Mouse (Mus musculus): ENCODE results near the gene Apbb2. TPM values are rescaled to one million over a fixed set of nuclear protein-coding genes. Genes with fewer than 3 reads are reported as not detected.
"Not testable (repeated sequence)": the region's sequence is repeated elsewhere in the genome, so short reads cannot be mapped to it uniquely, and the experiment has no call there.

Apbb2 gene
- polyA plus RNA-seq, 1 experiment from 2014 or later: 49.8 TPM

DNA sequence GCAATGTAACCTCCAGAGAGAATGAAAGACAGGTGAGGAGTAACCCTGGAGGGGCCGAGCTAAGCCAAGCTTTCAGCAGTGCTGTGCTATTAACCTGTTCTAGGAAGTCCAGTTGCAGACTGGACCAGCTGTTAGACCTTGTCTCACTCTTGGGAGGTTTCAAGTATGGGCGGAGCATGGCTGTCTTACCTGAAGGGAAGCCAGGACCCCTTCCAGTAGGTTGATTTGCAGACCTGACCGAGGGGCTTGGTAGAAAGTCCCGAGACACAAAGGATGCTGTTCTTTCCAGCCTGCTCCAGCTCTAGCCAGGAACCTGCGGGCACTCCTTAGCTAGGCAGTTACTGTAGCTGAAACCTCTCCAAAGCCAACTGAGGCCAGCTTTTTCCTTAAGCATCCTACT lies 322.5 kb downstream of the Apbb2 start:
- Histone ChIP-seq H3K27me3 (no peaks in the 10 kb centered on the region), H3K36me3 (0 out of 2 replicates have a peak, but pooled peaks cover 4% of the 10 kb centered on the region), H3K4me3 (no peak overlapping the region), H3K4me2 (no peak overlapping the region), H3K9me3 (no peaks in the 10 kb centered on the region), H3K27ac (no peak overlapping the region), H3K4me1 (no peaks in the 10 kb centered on the region), H3K9ac (no peak overlapping the region)
- 92% methylated on average over 5 of the region's 5 CpGs for WGBS
- no peak for ATAC-seq (ENCODE audit: borderline replicate concordance, extremely low read depth, low FRiP score, low TSS enrichment)

DNA sequence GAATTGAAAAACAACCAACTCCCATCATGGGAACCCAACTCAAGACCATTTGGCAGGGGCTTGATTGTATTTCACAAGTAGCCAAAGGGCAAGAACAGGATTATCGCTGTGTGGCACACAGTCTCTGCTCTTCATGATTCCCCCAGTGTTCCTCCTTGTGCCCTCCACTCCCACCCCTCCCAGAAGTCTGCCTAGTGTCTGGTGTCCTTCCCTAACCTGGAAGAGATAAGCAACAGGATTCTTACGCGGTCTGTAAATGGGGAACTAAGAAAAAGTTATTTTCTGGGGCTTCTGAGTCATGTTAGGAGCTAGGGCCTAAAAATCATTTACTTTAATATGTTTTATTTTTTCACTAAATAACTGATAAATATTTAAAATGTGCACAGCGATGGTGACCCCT lies 323.6 kb downstream of the Apbb2 start:
- H3K4me1 ChIP-seq: no peaks in the 10 kb centered on the region
- ATAC-seq (ENCODE audit: borderline replicate concordance, extremely low read depth, low FRiP score, low TSS enrichment): no peak
- H3K4me2 ChIP-seq: no peak overlapping the region
- 86% methylated on average over 4 of the region's 4 CpGs for WGBS
- H3K27me3 ChIP-seq: no peaks in the 10 kb centered on the region
- H3K9ac ChIP-seq: no peak overlapping the region
- no peaks in the 10 kb centered on the region for H3K9me3 ChIP-seq
- no peak overlapping the region for H3K27ac ChIP-seq
- no peak overlapping the region for H3K4me3 ChIP-seq
- no peaks in the 10 kb centered on the region for H3K36me3 ChIP-seq

DNA sequence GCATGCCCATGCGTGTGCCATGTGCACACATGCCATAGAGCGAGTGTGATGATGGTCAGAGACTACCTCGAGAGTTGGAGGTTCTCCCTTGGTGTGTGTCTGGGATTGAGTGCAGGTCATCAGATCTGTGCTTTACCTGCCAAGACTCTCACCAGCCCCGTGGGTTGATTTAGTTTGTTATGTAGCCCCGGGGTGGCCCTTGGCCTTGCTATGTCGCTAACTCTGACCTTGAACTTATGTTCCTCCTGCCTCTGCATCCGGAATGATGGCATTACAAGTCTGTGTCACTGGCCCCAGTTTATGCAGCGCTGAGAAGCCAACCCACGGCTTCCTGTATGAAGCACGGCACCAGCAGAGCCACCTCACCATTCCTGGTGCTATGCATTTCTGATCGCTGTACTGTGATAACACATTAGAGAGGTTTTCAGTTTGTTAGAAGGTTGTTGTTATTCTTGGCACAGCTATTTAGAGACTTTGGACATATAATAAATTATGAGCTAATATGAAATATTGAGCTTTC lies 324.4 kb downstream of the Apbb2 start:
- no peaks in the 10 kb centered on the region for H3K4me1 ChIP-seq
- ATAC-seq (ENCODE audit: borderline replicate concordance, extremely low read depth, low FRiP score, low TSS enrichment): no peak
- no peak overlapping the region for H3K9ac ChIP-seq
- no peak overlapping the region for H3K4me2 ChIP-seq
- H3K36me3 ChIP-seq: no peaks in the 10 kb centered on the region
- no peak overlapping the region for H3K27ac ChIP-seq
- no peaks in the 10 kb centered on the region for H3K9me3 ChIP-seq
- H3K4me3 ChIP-seq: no peak overlapping the region
- 76% methylated on average over 11 of the region's 11 CpGs for WGBS
- H3K27me3 ChIP-seq: no peaks in the 10 kb centered on the region

DNA sequence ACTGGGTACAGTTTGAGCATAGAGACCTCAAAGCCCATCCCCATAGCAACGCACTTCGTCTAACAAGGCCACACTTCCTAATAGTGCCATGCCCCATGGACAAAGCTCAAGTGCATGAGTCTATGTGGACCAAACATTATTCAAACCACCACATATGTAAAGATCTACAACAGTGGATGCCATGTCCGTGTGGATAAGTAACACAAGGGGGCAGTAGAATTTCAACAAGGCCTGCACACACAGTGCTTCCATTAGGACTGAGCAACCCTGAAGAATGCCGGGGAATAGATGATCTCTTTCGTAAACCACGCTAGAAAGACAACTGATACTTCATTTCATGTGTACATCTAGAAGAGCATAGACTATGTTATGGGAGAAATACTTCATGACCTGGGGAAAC lies 337.8 kb downstream of the Apbb2 start:
- no peak overlapping the region for H3K9ac ChIP-seq
- 70% methylated on average over 6 of the region's 6 CpGs for WGBS
- no peak overlapping the region for H3K27ac ChIP-seq
- no peaks in the 10 kb centered on the region for H3K9me3 ChIP-seq
- H3K4me3 ChIP-seq: no peak overlapping the region
- no peaks in the 10 kb centered on the region for H3K36me3 ChIP-seq
- no peaks in the 10 kb centered on the region for H3K4me1 ChIP-seq
- no peak overlapping the region for H3K4me2 ChIP-seq
- ATAC-seq (ENCODE audit: borderline replicate concordance, extremely low read depth, low FRiP score, low TSS enrichment): no peak
- H3K27me3 ChIP-seq: no peaks in the 10 kb centered on the region

GRCm38 (mm10) chr5:66279650-66280049 lies 338.9 kb downstream of the Apbb2 start:
- H3K36me3 ChIP-seq: no peaks in the 10 kb centered on the region
- H3K4me3 ChIP-seq: no peak overlapping the region
- H3K4me1 ChIP-seq: no peaks in the 10 kb centered on the region
- no peaks in the 10 kb centered on the region for H3K9me3 ChIP-seq
- no peak overlapping the region for H3K4me2 ChIP-seq
- H3K27ac ChIP-seq: no peak overlapping the region
- H3K9ac ChIP-seq: no peak overlapping the region
- H3K27me3 ChIP-seq: no peaks in the 10 kb centered on the region
- 65% methylated on average over 2 of the region's 2 CpGs for WGBS
- no peak for ATAC-seq (ENCODE audit: borderline replicate concordance, extremely low read depth, low FRiP score, low TSS enrichment)

- Histone ChIP-seq H3K9me3 (no peaks in the 10 kb centered on the region), H3K9ac (no peak overlapping the region), H3K36me3 (no peaks in the 10 kb centered on the region), H3K4me3 (no peak overlapping the region), H3K4me2 (no peak overlapping the region), H3K27ac (no peak overlapping the region), H3K4me1 (no peaks in the 10 kb centered on the region), H3K27me3 (no peaks in the 10 kb centered on the region)
- 59% methylated on average over 3 of the region's 3 CpGs for WGBS
- ATAC-seq (ENCODE audit: borderline replicate concordance, extremely low read depth, low FRiP score, low TSS enrichment): no peak
Measured at GRCm38 (mm10) chr5:66274417-66274816, 344.2 kb downstream of the Apbb2 start.

DNA sequence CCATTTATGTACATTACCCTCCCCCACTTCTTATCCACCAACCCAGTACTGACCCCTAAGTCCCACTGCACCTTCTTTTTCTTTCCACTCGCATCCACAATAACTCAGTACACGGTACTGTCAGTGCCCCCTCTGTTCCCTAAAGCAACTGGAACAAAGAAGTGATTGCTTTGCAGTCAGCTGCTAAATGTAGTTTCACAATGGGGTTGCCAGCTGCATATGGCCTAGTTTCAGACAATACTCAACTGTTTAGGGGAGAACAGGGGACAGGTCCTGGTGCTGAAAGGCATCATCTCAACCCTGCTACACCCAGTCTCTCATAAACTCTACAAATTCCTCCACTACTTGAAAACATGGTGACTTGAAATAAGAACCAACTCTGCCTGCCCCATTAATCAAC lies 347.4 kb downstream of the Apbb2 start:
- no peak for ATAC-seq (ENCODE audit: borderline replicate concordance, extremely low read depth, low FRiP score, low TSS enrichment)
- Histone ChIP-seq H3K4me3 (no peak overlapping the region), H3K27me3 (no peaks in the 10 kb centered on the region), H3K4me2 (no peak overlapping the region), H3K9me3 (no peaks in the 10 kb centered on the region), H3K9ac (no peak overlapping the region), H3K36me3 (no peaks in the 10 kb centered on the region), H3K4me1 (no peaks in the 10 kb centered on the region), H3K27ac (no peak overlapping the region)
- WGBS: 83% methylated on average over 2 of the region's 2 CpGs

DNA sequence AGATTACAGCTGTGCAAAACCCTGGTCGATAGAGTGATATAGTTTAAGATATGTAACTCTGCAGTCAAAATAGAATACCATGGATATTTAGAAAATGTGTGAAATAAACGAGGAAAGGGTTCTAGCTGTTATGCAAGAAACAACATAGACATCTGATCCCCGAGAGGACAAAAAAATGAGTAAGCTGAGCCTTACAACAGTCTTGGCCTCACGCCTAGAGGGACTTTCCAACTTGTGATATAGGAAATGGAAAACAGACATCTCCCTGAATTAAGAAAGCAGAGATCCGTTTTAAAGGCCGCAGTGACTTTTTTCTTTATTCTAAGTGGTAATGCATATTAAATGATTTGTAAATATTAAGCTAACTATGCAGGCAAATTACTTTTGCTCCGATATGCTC lies 349.0 kb downstream of the Apbb2 start:
- WGBS: 66% methylated on average over 7 of the region's 7 CpGs
- H3K36me3 ChIP-seq: no peaks in the 10 kb centered on the region
- no peaks in the 10 kb centered on the region for H3K9me3 ChIP-seq
- no peak overlapping the region for H3K27ac ChIP-seq
- no peaks in the 10 kb centered on the region for H3K4me1 ChIP-seq
- no peak for ATAC-seq (ENCODE audit: borderline replicate concordance, extremely low read depth, low FRiP score, low TSS enrichment)
- no peak overlapping the region for H3K9ac ChIP-seq
- H3K4me2 ChIP-seq: no peak overlapping the region
- H3K4me3 ChIP-seq: no peak overlapping the region
- H3K27me3 ChIP-seq: no peaks in the 10 kb centered on the region

- no peak for ATAC-seq (ENCODE audit: borderline replicate concordance, extremely low read depth, low FRiP score, low TSS enrichment)
- H3K4me2 ChIP-seq: no peak overlapping the region
- H3K4me1 ChIP-seq: peaks cover 11% of the 10 kb centered on the region
Measured at GRCm38 (mm10) chr5:66263398-66263797, 355.2 kb downstream of the Apbb2 start.

GRCm38 (mm10) chr5:66262475-66262874 lies 356.1 kb downstream of the Apbb2 start:
- no peak for ATAC-seq (ENCODE audit: borderline replicate concordance, extremely low read depth, low FRiP score, low TSS enrichment)
- Histone ChIP-seq H3K36me3 (no peaks in the 10 kb centered on the region), H3K4me2 (no peak overlapping the region), H3K9ac (no peak overlapping the region), H3K4me3 (no peak overlapping the region), H3K9me3 (no peaks in the 10 kb centered on the region), H3K27me3 (no peaks in the 10 kb centered on the region), H3K4me1 (peaks cover 11% of the 10 kb centered on the region), H3K27ac (no peak overlapping the region)
- WGBS: 76% methylated on average over 2 of the region's 2 CpGs

More at GRCm38 (mm10) chr5:66263398-66263797, 355.2 kb downstream of the Apbb2 start:
- H3K27me3 ChIP-seq: no peaks in the 10 kb centered on the region
- no peak overlapping the region for H3K4me3 ChIP-seq
- 34% methylated on average over 4 of the region's 4 CpGs for WGBS
- H3K9ac ChIP-seq: no peak overlapping the region
- H3K27ac ChIP-seq: no peak overlapping the region
- H3K9me3 ChIP-seq: no peaks in the 10 kb centered on the region
- no peaks in the 10 kb centered on the region for H3K36me3 ChIP-seq

- H3K4me2 ChIP-seq: peak within 1 kb of the TSS; percentile 92
- WGBS: 1% methylated on average over 44 of the region's 44 CpGs
- H3K36me3 ChIP-seq: no peaks in the 10 kb centered on the region
- peak; percentile 89 for ATAC-seq (ENCODE audit: borderline replicate concordance, extremely low read depth, low FRiP score, low TSS enrichment)
- H3K4me3 ChIP-seq: peak within 1 kb of the TSS; percentile 57
- peak within 1 kb of the TSS; percentile 77 for H3K27ac ChIP-seq
- no peaks in the 10 kb centered on the region for H3K27me3 ChIP-seq
- peak within 1 kb of the TSS; percentile 52 for H3K9ac ChIP-seq
- H3K9me3 ChIP-seq: no peaks in the 10 kb centered on the region
- H3K4me1 ChIP-seq: peaks cover 11% of the 10 kb centered on the region
Measured at GRCm38 (mm10) chr5:66259756-66260448, 358.7 kb downstream of the Apbb2 start, which contains the start of gene Nsun7. Nsun7 (plus strand) TSS chr5:66259897.

DNA sequence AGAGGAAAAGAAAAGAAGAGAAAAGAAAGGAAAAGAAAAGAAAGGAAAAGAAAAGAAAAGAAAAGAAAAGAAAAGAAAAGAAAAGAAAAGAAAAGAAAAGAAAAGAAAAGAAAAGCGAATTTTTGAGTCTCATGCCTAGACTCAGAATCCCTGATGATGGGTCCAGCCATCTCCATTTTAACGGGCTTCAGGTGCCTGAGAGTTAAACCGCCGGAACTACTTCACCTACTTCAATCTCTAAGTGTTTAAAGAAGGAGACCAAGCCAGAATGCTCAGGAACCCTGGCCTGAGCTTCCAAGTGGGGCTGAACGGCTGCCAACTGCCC lies 359.2 kb downstream of the Apbb2 start:
- WGBS: 2% methylated on average over 5 of the region's 5 CpGs
- 0 out of 2 replicates have a peak overlapping the region, but pooled peaks have one; percentile 52 for H3K9ac ChIP-seq

More for the DNA sequence above, 359.2 kb downstream of the Apbb2 start:
- not testable (repeated sequence) for ATAC-seq (ENCODE audit: borderline replicate concordance, extremely low read depth, low FRiP score, low TSS enrichment); H3K27me3 ChIP-seq; H3K36me3 ChIP-seq; H3K9me3 ChIP-seq; H3K27ac ChIP-seq
- Histone ChIP-seq H3K4me2 (peak overlapping the region; percentile 92), H3K4me3 (peak overlapping the region; percentile 57), H3K4me1 (peaks cover 11% of the 10 kb centered on the region)

All from lung, embryonic 15.5 days (tissue).